Mouse (Mus musculus): ENCODE data around the gene Slc30a4. TPM values are rescaled to one million over a fixed set of nuclear protein-coding genes. Genes with fewer than 3 reads are reported as not detected.

The Slc30a4 gene
- polyA plus RNA-seq, 1 experiment from 2014 or later: 0.88 TPM

DNA sequence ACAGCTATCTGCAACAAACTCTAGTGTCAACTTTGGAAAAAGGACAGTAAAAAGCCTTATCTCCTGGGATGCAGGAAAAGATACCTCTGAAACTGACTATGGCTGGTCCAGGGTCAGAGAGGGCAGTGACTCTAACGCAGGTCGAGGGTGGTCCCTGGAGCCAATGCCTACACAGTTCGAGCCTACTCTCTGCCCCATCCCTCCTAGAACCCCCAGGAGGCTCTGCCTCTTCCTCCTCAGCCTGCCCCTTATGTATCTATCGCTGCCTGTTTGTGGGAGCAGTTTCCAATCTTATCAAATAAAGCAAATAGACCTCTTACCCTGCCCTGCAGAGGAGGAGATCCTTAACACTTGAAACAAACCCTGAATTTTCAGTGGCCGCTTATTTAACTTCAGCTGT is 63.8 kb downstream of the Slc30a4 start:
- 40% methylated on average over 5 of the region's 5 CpGs for WGBS (ENCODE audit: insufficient replicate concordance)
- peaks cover 4% of the 10 kb centered on the region for H3K36me3 ChIP-seq
- DNase-seq (no peak), ATAC-seq (ENCODE audit: low read depth) (no peak)
- H3K9me3 ChIP-seq (replicated peaks): no peaks in the 10 kb centered on the region
- H3K4me3 ChIP-seq (replicated peaks): no peak overlapping the region
- H3K27ac ChIP-seq: no peak overlapping the region
- no peak overlapping the region for H3K9ac ChIP-seq
- H3K4me1 ChIP-seq (replicated peaks): 0 out of 2 replicates have a peak, but pooled peaks cover 2% of the 10 kb centered on the region
- H3K4me2 ChIP-seq: no peak overlapping the region
- H3K27me3 ChIP-seq: peaks cover 22% of the 10 kb centered on the region

DNA sequence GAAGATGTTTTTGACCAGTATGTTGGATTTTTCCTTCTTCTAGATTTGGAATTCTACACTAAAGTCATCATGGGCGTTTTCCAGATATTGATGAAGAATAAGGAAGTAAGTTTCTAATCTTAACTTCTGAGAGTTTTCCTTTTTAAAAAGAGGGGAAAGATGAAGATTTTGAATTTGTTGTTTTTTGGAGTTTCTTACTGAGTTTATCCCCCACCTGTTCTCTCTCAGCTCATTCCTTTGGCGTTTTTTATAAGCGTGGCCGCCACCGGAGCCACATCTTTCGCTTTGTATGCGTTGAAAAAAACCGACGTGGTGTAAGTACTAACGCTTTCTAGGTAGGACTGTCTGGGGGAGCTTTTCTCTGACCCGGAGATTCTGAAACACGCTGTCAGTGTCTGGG is 64.4 kb downstream of the Slc30a4 start:
- no peak overlapping the region for H3K27ac ChIP-seq
- WGBS (ENCODE audit: insufficient replicate concordance): 30% methylated on average over 12 of the region's 12 CpGs
- 0 out of 2 replicates have a peak, but pooled peaks cover 2% of the 10 kb centered on the region for H3K4me1 ChIP-seq (replicated peaks)
- DNase-seq (no peak), ATAC-seq (ENCODE audit: low read depth) (no peak)
- H3K36me3 ChIP-seq: peaks cover 11% of the 10 kb centered on the region
- 0 out of 2 replicates have a peak overlapping the region, but pooled peaks have one; percentile 33 for H3K9ac ChIP-seq
- H3K4me3 ChIP-seq (replicated peaks): peak overlapping the region; percentile 46
- H3K27me3 ChIP-seq: peaks cover 22% of the 10 kb centered on the region
- H3K4me2 ChIP-seq: peak overlapping the region; percentile 67
- no peaks in the 10 kb centered on the region for H3K9me3 ChIP-seq (replicated peaks)

DNA sequence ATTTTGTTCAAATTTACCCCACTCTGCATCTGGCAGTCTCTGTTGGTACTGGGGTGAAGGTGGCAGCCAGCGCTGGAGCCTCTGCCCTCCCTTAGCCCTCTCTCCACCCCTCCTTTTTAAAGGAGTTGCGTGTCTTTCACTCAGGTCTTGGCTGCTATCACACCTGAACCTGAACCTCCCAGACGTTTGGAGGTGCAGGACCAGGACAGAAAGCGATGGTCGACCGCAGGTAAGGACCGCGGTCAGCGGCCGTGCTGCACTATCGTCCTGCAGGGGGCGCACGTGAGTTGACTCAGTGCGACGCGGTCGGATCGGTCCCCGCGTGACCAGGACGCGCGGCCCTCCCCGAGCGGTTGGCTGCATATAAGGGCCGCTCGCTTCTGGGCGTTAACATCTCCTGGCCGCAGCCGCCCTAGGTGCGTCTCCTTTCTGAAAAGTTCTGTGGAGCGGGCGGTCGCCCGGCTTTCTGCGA is 64.9 kb downstream of the Slc30a4 start:
- DNase-seq (peak; percentile 33), ATAC-seq (ENCODE audit: low read depth) (peak; percentile 65)
- 3% methylated on average over 36 of the region's 36 CpGs for WGBS (ENCODE audit: insufficient replicate concordance)

DNA sequence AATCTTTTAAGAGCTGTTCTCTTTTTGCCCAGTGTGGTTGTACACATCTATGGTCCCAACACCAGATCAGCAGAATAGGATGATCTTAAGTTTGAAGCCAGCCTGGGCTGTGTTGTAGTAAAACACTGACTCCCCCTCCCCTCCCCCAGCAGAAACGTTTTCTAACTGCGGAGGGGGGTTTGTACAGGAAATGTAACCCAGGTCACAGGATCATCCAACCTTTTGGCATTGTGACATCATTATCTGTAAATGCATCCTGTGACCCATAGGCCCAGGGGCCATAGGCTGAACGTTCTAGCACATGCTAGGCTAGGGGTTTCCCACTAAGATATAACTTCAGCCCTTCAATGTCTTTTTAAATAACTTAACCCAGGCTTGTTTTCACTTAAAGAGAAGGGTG is 65.8 kb downstream of the Slc30a4 start, which contains the start of gene AA467197:
Gene AA467197 (plus strand): TSS at position 301 of the 400 bp plus-strand sequence.
- DNase-seq (no peak), ATAC-seq (ENCODE audit: low read depth) (no peak)
- Histone ChIP-seq H3K36me3 (peaks cover 16% of the 10 kb centered on the region), H3K9ac (0 out of 2 replicates have a peak within 1 kb of the TSS, but pooled peaks have one; percentile 33), H3K27me3 (peaks cover 22% of the 10 kb centered on the region), H3K4me2 (peak within 1 kb of the TSS; percentile 67), H3K4me3 (replicated peaks) (peak within 1 kb of the TSS; percentile 46), H3K4me1 (replicated peaks) (peaks cover 11% of the 10 kb centered on the region), H3K9me3 (replicated peaks) (no peaks in the 10 kb centered on the region), H3K27ac (no peak within 1 kb of the TSS)
- 42% methylated on average over 3 of the region's 3 CpGs for WGBS (ENCODE audit: insufficient replicate concordance)

More for the DNA sequence above, 64.9 kb downstream of the Slc30a4 start:
- H3K9ac ChIP-seq: 0 out of 2 replicates have a peak overlapping the region, but pooled peaks have one; percentile 33
- peaks cover 15% of the 10 kb centered on the region for H3K36me3 ChIP-seq
- peaks cover 22% of the 10 kb centered on the region for H3K27me3 ChIP-seq
- H3K27ac ChIP-seq: no peak overlapping the region
- peak overlapping the region; percentile 67 for H3K4me2 ChIP-seq
- peak overlapping the region; percentile 46 for H3K4me3 ChIP-seq (replicated peaks)
- peaks cover 3% of the 10 kb centered on the region; the same call in 1 of the 2 replicates for H3K4me1 ChIP-seq (replicated peaks)
- H3K9me3 ChIP-seq (replicated peaks): no peaks in the 10 kb centered on the region

MicroRNA genes within 50 kb of the gene (microRNA counts, 519-probe panel; counts per million panel counts)
- microRNA mmu-miR-147: 114 counts per million

Small RNA genes within 50 kb of the gene (microRNA-seq; reads per million reads assigned to microRNA genes)
- gene Mir147: 9.4 reads per million, percentile 21 among the genes with 10 or more reads in this experiment

Other genes with a start within 250 kb of the Slc30a4 start
- not detected in 2 replicates for gene Gm14085, start 217.7 kb downstream of the Slc30a4 start, polyA plus RNA-seq (2015; fragmentation: Nextera tagmentation; extraction: Ambion mirVana)
- 24.5 and 30.1 TPM in 2 replicates for gene Gatm, start 91.4 kb downstream of the Slc30a4 start, polyA plus RNA-seq (2015; fragmentation: Nextera tagmentation; extraction: Ambion mirVana)
- 0.27 and 0.50 TPM in 2 replicates for gene AA467197, start 65.7 kb downstream of the Slc30a4 start, polyA plus RNA-seq (2015; fragmentation: Nextera tagmentation; extraction: Ambion mirVana)
- gene Bloc1s6, start 35.8 kb upstream of the Slc30a4 start, polyA plus RNA-seq (2015; fragmentation: Nextera tagmentation; extraction: Ambion mirVana): 22.3 and 22.5 TPM in 2 replicates
- 2.6 and 3.0 TPM in 2 replicates for gene Sqor, start 62.6 kb upstream of the Slc30a4 start, polyA plus RNA-seq (2015; fragmentation: Nextera tagmentation; extraction: Ambion mirVana)

Data from liver, embryonic 13.5 days (tissue).